Mouse (Mus musculus) midbrain, embryonic 16.5 days (tissue): ENCODE results near the gene Tpm3. TPM values are rescaled to one million over a fixed set of nuclear protein-coding genes. Genes with fewer than 3 reads are reported as not detected.

Source experiments
- ATAC-seq: fragments of 200-750 bp; cut with Nextera tagmentation; 2 replicates; pipeline ENCODE4 v1.8.0; 2017; ENCODE audit warnings: moderate TSS enrichment
- H3K27ac ChIP-seq: fragments of 300-500 bp; sonication (generic); 2 replicates; pipeline ENCODE4 v1.5.1; 2014; ENCODE audit warnings: mild to moderate bottlenecking, low read length, mixed read lengths
- H3K27me3 ChIP-seq: fragments of 300-500 bp; sonication (generic); 2 replicates; pipeline ENCODE4 v1.6.1; 2014; ENCODE audit warnings: low read depth, low read length, mixed read lengths; ENCODE audit not compliant: control insufficient read depth, insufficient read depth
- H3K36me3 ChIP-seq: fragments of 300-500 bp; sonication (generic); 2 replicates; pipeline ENCODE4 v1.6.1; 2014; ENCODE audit warnings: mild to moderate bottlenecking, low read length, moderate library complexity, mixed read lengths; ENCODE audit not compliant: control insufficient read depth, insufficient read depth
- H3K4me1 ChIP-seq: fragments of 300-500 bp; sonication (generic); 2 replicates; pipeline ENCODE4 v1.6.1; 2014; ENCODE audit warnings: mild to moderate bottlenecking, low read length, mixed read lengths; ENCODE audit not compliant: control insufficient read depth, insufficient read depth
- H3K4me2 ChIP-seq: fragments of 300-500 bp; sonication (generic); 2 replicates; pipeline ENCODE4 v1.6.1; 2014; ENCODE audit warnings: mild to moderate bottlenecking, low read length, mixed read lengths
- H3K4me3 ChIP-seq: fragments of 300-500 bp; sonication (generic); 2 replicates; pipeline ENCODE4 v1.5.1; 2014; ENCODE audit warnings: low read depth, mild to moderate bottlenecking, low read length, moderate library complexity, mixed read lengths
- H3K9ac ChIP-seq: fragments of 300-500 bp; sonication (generic); 2 replicates; pipeline ENCODE4 v1.6.1; 2014; ENCODE audit warnings: low read depth, low read length, mixed read lengths
- H3K9me3 ChIP-seq: fragments of 300-500 bp; sonication (generic); replicated peaks from 2 replicates; pipeline ENCODE4 v1.6.1; 2014; ENCODE audit warnings: mild to moderate bottlenecking, low read length, mixed read lengths; ENCODE audit not compliant: control insufficient read depth, poor library complexity, severe bottlenecking
- WGBS: fragments of 180-500 bp; shearing (Covaris S2); extraction: QIAGEN DNeasy Blood & Tissue Kit; methylation state at CpG from one replicate; pipeline ENCODE4 v1.1.7; 2014; 5-methylcytosine and 5-hydroxymethylcytosine counted together
- polyA plus RNA-seq: library from polyadenylated mRNA; unstranded; fragments of >200 nt; fragmentation: Nextera tagmentation; extraction: Ambion mirVana; gene quantifications from 2 replicates; pipeline ENCODE4 v1.2.1, GENCODE M21; 2015

The Tpm3 gene
- polyA plus RNA-seq, 1 experiment from 2014 or later: 377 TPM

DNA sequence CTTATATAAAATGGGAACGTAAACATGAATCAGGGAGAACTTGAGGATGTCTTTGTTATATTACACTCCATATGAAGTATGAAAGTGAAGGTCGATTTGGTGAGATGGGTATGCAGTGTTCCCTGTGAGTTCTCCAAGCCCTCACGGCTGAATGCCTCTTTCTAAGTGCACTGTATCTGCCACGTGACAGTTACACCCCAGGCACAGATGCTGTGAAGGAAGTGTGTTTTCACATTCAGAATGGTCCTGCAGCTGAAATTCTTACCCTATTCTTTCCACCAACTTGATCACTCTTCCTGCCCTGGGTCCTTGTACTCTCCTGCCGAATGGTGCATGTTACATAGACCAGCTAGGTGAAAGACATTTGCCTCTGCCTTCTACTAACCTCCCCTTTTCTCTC lies 25.5 kb downstream of the Tpm3 start:
- 85% methylated on average over 5 of the region's 5 CpGs for WGBS
- no peaks in the 10 kb centered on the region for H3K27me3 ChIP-seq

DNA sequence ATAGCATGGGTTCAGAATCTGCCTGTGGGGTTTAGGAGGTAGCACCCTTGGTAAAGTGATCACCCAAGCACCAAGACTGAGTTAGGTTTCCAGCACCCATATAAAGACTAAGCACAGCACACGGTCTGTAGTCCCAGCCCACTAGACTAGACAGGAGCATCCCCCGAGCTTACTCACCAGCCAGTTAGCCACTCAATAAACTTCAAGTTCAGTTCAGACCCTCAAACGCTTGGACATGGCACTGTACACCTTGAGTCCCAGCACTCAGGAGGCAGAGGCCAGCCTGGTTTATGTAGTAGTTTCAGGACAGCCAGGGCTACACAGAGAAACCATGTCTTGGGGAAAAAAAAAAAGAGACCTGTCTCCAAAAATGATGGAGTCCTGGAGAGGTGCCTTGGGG lies 28.6 kb downstream of the Tpm3 start:
- Histone ChIP-seq H3K36me3 (peaks cover 12% of the 10 kb centered on the region), H3K9me3 (no peaks in the 10 kb centered on the region), H3K4me1 (no peaks in the 10 kb centered on the region), H3K9ac (no peak overlapping the region), H3K4me2 (no peak overlapping the region), H3K4me3 (no peak overlapping the region), H3K27ac (no peak overlapping the region), H3K27me3 (no peaks in the 10 kb centered on the region)
- WGBS: 87% methylated on average over 3 of the region's 3 CpGs
- ATAC-seq: no peak

More for the DNA sequence above, 25.5 kb downstream of the Tpm3 start:
- H3K36me3 ChIP-seq: peaks cover 12% of the 10 kb centered on the region
- H3K4me3 ChIP-seq: no peak overlapping the region
- H3K9ac ChIP-seq: no peak overlapping the region
- no peak overlapping the region for H3K4me2 ChIP-seq
- no peak for ATAC-seq
- no peaks in the 10 kb centered on the region for H3K4me1 ChIP-seq
- H3K27ac ChIP-seq: no peak overlapping the region
- no peaks in the 10 kb centered on the region for H3K9me3 ChIP-seq

DNA sequence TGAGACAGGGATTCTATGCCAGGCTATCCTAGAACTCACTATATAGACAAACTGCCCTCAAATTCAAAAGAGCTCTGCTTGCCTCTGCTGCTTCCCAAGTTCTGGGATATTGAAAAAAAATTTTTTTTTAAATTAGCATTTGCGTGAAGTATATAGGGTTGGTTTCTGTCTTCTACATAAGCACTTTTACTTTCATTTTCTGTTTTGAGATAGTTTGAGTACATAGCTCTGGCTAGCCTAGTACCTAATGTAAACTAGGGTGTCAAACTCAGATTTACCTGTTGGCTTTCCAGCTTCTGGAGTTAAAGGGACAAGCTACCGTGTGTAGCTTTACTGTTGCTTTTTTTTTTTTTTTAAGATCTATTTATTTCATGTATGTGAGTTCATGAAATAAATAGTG lies 29.2 kb downstream of the Tpm3 start:
- no peak overlapping the region for H3K4me2 ChIP-seq
- no peaks in the 10 kb centered on the region for H3K27me3 ChIP-seq
- no peak overlapping the region for H3K9ac ChIP-seq
- no peaks in the 10 kb centered on the region for H3K4me1 ChIP-seq
- H3K27ac ChIP-seq: no peak overlapping the region
- no peak overlapping the region for H3K4me3 ChIP-seq
- 97% methylated on average over 2 of the region's 2 CpGs for WGBS
- no peak for ATAC-seq
- peaks cover 12% of the 10 kb centered on the region for H3K36me3 ChIP-seq
- no peaks in the 10 kb centered on the region for H3K9me3 ChIP-seq

DNA sequence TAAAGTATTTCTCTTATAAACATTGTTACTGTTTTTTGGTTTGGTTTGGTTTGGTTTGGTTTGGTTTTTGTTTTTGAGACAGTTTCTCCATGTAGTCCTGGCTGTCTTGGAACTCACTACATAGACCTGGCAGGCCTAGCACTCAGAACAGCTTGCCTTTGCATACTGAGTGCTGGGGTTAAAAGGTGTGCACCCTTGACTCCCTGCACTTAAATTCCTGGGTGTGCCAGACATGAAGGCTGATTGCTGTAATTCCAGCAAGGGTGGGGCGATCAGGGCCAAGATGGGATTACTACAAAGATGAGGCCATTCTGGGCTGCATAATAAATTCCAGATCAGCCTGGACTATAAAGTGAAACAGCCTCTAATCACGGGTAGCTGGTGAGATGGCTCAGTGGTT lies 29.8 kb downstream of the Tpm3 start:
- no peak overlapping the region for H3K27ac ChIP-seq
- H3K4me2 ChIP-seq: no peak overlapping the region
- ATAC-seq: no peak
- no peak overlapping the region for H3K9ac ChIP-seq
- peaks cover 12% of the 10 kb centered on the region for H3K36me3 ChIP-seq
- no peaks in the 10 kb centered on the region for H3K9me3 ChIP-seq
- no peak overlapping the region for H3K4me3 ChIP-seq
- no peaks in the 10 kb centered on the region for H3K4me1 ChIP-seq
- WGBS: 90% methylated on average over 2 of the region's 2 CpGs
- H3K27me3 ChIP-seq: no peaks in the 10 kb centered on the region

DNA sequence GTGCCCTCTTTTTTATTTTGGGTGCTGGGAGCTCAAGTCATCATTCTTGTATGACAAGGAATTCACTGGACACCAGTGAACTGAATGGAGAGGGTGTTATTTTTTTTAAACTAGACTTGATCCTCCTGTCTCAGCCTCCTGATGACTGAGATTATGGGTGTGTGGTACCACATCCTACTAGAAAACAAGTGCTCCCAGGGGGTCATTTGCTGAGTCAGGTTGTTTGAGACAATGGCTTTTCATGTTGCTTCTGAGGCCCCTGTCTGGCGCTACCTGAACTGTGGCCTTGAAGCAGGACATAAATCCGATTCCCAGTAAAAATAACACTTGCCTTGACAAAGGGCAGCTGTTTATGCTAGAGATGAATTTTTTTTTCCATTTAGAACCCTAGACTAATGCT lies 30.7 kb downstream of the Tpm3 start:
- Histone ChIP-seq H3K36me3 (peaks cover 11% of the 10 kb centered on the region), H3K9ac (no peak overlapping the region)

DNA sequence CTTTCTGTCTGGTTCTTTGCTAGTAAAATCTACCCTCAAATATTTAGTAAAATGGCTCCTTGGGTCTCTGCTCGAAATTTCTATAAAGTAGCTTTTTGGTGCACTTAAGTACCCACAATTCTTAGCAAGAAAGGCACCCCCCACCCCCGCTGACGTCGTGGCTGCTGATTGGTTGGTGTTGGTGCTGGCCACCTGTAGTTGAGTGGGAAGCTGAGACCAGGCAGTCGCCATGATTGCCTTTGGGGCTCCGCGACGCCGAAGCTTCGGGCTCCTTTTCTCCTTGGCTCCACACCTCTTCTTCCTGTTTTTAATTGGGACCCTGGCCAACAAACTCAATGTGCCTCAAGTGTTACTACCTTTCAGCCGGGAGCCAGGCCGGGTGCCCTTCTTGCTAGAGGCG lies 31.5 kb downstream of the Tpm3 start, which contains the start of gene Nup210l:
TSS of gene Nup210l (plus strand) at position 195 of the 400 bp plus-strand sequence.
- H3K27ac ChIP-seq: no peak within 1 kb of the TSS
- 87% methylated on average over 13 of the region's 13 CpGs for whole genome bisulfite sequencing
- no peak within 1 kb of the TSS for H3K4me3 ChIP-seq
- H3K4me2 ChIP-seq: no peak within 1 kb of the TSS
- H3K36me3 ChIP-seq: 0 out of 2 replicates have a peak, but pooled peaks cover 4% of the 10 kb centered on the region
- no peak within 1 kb of the TSS for H3K9ac ChIP-seq
- H3K4me1 ChIP-seq: no peaks in the 10 kb centered on the region
- no peaks in the 10 kb centered on the region for H3K9me3 ChIP-seq
- H3K27me3 ChIP-seq: no peaks in the 10 kb centered on the region
- ATAC-seq: no peak

More for the DNA sequence above, 30.7 kb downstream of the Tpm3 start:
- Histone ChIP-seq H3K4me3 (no peak overlapping the region), H3K9me3 (no peaks in the 10 kb centered on the region), H3K4me1 (no peaks in the 10 kb centered on the region), H3K27me3 (no peaks in the 10 kb centered on the region), H3K4me2 (no peak overlapping the region), H3K27ac (no peak overlapping the region)
- no peak for ATAC-seq
- 96% methylated on average over 2 of the region's 2 CpGs for WGBS

DNA sequence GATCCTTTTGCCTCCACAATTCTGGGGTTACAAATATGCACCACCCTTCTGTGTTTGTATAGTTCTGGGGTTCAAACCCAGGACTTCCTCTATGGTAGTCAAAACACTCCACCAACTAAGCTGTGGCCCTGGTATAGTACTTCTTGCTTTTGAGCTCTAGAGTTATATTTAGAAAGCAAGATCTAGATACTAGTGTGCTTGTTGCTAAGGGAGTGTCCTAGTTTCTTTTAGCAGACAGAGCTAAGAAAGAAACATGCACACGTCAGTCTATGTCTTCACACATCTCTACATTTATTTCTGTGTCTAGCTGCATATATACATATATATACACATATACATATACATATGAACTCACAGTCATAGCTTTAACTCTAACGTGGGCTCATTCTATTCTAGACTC lies 39.3 kb downstream of the Tpm3 start:
- 80% methylated on average over 2 of the region's 2 CpGs for WGBS
- no peaks in the 10 kb centered on the region for H3K36me3 ChIP-seq
- H3K27ac ChIP-seq: no peak overlapping the region
- no peak for ATAC-seq
- H3K9me3 ChIP-seq: no peaks in the 10 kb centered on the region
- no peak overlapping the region for H3K4me2 ChIP-seq
- no peak overlapping the region for H3K9ac ChIP-seq
- H3K4me1 ChIP-seq: no peaks in the 10 kb centered on the region
- H3K4me3 ChIP-seq: no peak overlapping the region
- no peaks in the 10 kb centered on the region for H3K27me3 ChIP-seq

DNA sequence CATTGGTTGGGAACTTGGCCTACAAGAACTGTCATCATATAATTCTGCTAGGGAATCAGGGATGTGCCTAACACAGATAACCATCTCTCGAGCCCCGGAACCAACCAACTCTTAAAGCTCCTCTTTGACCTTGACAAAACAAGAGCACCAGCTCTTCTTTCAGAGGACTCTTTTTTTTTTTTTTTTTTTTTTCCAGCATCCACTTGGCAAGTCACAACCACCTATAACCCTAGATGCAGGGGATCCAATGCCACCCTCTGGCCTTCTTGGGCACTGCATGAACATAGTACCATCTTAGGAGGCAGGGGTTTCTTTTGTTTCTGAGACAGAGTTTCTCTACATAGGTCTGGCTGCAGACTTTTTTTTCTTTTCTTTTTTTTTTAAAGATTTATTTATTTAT lies 41.9 kb downstream of the Tpm3 start:
- Histone ChIP-seq H3K9ac (no peak overlapping the region), H3K36me3 (no peaks in the 10 kb centered on the region), H3K4me3 (no peak overlapping the region), H3K9me3 (no peaks in the 10 kb centered on the region), H3K27ac (no peak overlapping the region), H3K4me1 (no peaks in the 10 kb centered on the region), H3K27me3 (no peaks in the 10 kb centered on the region), H3K4me2 (no peak overlapping the region)
- no peak for ATAC-seq
- WGBS: 91% methylated on average over 2 of the region's 2 CpGs

DNA sequence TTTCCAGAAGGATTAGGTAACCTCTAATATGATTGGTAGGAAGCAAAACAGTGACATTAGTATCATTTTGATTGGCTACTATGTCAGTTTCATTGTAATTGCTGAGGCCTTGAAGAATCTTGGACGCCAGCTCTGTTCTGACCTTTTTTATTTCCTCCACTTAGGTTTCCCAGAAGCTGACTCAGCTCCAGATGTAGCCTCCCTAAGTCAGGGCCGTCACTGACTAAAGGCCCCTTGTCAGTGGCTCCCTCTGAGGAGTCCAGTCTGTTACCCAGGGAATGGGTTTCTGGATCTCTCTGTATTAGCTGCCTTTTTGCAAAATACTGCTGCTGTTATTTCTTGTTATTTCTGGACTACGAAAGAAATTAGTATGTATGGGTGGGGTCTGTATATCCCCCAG lies 43.1 kb downstream of the Tpm3 start:
- no peaks in the 10 kb centered on the region for H3K36me3 ChIP-seq
- H3K4me3 ChIP-seq: no peak overlapping the region
- no peak overlapping the region for H3K9ac ChIP-seq
- no peaks in the 10 kb centered on the region for H3K4me1 ChIP-seq
- H3K27me3 ChIP-seq: no peaks in the 10 kb centered on the region
- H3K9me3 ChIP-seq: no peaks in the 10 kb centered on the region
- no peak for ATAC-seq
- WGBS: 87% methylated on average over 3 of the region's 3 CpGs
- H3K27ac ChIP-seq: no peak overlapping the region
- no peak overlapping the region for H3K4me2 ChIP-seq
